Mouse (Mus musculus) midbrain, embryonic 15.5 days (tissue): ENCODE measurements around the gene Manf. TPM values are rescaled to one million over a fixed set of nuclear protein-coding genes. Genes with fewer than 3 reads are reported as not detected.

Experiments used
- ATAC-seq: fragments of 200-750 bp; cut with Nextera tagmentation; replicated peaks from 2 replicates; pipeline ENCODE4 v1.8.0; 2017; ENCODE audit warnings: moderate TSS enrichment
- H3K27ac ChIP-seq: fragments of 300-500 bp; sonication (generic); 2 replicates; pipeline ENCODE4 v1.5.1; 2015; ENCODE audit warnings: mild to moderate bottlenecking, inconsistent platforms
- H3K27me3 ChIP-seq: fragments of 300-500 bp; sonication (generic); replicated peaks from 2 replicates; pipeline ENCODE4 v1.6.1; 2015; ENCODE audit warnings: inconsistent platforms
- H3K36me3 ChIP-seq: fragments of 300-500 bp; sonication (generic); replicated peaks from 2 replicates; pipeline ENCODE4 v1.6.1; 2015; ENCODE audit warnings: inconsistent platforms
- H3K4me1 ChIP-seq: fragments of 300-500 bp; sonication (generic); 2 replicates; pipeline ENCODE4 v1.6.1; 2015; ENCODE audit warnings: inconsistent platforms
- H3K4me2 ChIP-seq: fragments of 300-500 bp; sonication (generic); 2 replicates; pipeline ENCODE4 v1.6.1; 2015; ENCODE audit warnings: inconsistent platforms, mild to moderate bottlenecking, moderate library complexity
- H3K4me3 ChIP-seq: fragments of 300-500 bp; sonication (generic); 2 replicates; pipeline ENCODE4 v1.5.1; 2015; ENCODE audit warnings: mild to moderate bottlenecking, inconsistent platforms
- H3K9ac ChIP-seq: fragments of 300-500 bp; sonication (generic); 2 replicates; pipeline ENCODE4 v1.6.1; 2015; ENCODE audit warnings: mild to moderate bottlenecking, inconsistent platforms
- H3K9me3 ChIP-seq: fragments of 300-500 bp; sonication (generic); 2 replicates; pipeline ENCODE4 v1.6.1; 2016; ENCODE audit warnings: inconsistent platforms
- WGBS: fragments of 180-500 bp; shearing (Covaris S2); methylation state at CpG from one replicate; pipeline ENCODE4 v1.1.7; 2015; ENCODE audit warnings: mixed read lengths; 5-methylcytosine and 5-hydroxymethylcytosine counted together
- polyA plus RNA-seq: library from polyadenylated mRNA; unstranded; fragments of >200 nt; fragmentation: Nextera tagmentation; extraction: Ambion mirVana; gene quantifications from 2 replicates; pipeline ENCODE4 v1.2.1, GENCODE M21; 2015

Manf gene
- polyA plus RNA-seq, 1 experiment from 2014 or later: 168 TPM

DNA sequence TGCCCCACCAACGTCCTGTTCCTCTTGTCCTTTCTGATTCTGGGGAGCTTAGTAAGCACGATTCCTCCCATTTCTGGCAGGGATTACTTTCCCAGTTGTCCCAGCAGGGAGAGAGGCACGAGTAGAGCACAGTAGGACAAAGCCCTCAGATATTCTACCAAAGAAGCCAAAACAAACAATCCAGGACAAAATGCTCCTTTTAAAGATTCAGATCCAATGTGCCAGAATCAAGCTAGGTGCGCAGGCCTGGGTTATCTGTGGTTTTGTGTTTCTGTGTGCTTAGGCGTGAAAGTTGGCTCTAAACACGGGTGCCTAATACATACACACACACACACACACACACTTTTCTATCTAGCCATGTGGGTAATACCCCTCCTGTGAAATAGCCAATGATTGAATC is 73.6 kb downstream of the Manf start:
- H3K4me2 ChIP-seq: no peak overlapping the region
- H3K27me3 ChIP-seq: no peaks in the 10 kb centered on the region
- H3K9me3 ChIP-seq: no peaks in the 10 kb centered on the region
- ATAC-seq: no peak
- no peak overlapping the region for H3K27ac ChIP-seq
- no peak overlapping the region for H3K4me3 ChIP-seq
- H3K4me1 ChIP-seq: peaks cover 12% of the 10 kb centered on the region
- H3K9ac ChIP-seq: no peak overlapping the region
- H3K36me3 ChIP-seq: no peaks in the 10 kb centered on the region
- 80% methylated on average over 6 of the region's 6 CpGs for WGBS

- H3K4me1 ChIP-seq: no peaks in the 10 kb centered on the region
Measured at GRCm38 (mm10) chr9:106806503-106806902, 85.3 kb downstream of the Manf start.

GRCm38 (mm10) chr9:106790831-106791230 is 100.9 kb downstream of the Manf start:
- no peak overlapping the region for H3K9ac ChIP-seq
- H3K36me3 ChIP-seq: no peaks in the 10 kb centered on the region
- no peak overlapping the region for H3K4me2 ChIP-seq
- no peak for ATAC-seq
- H3K4me3 ChIP-seq: no peak overlapping the region
- H3K27ac ChIP-seq: no peak overlapping the region
- no peaks in the 10 kb centered on the region for H3K27me3 ChIP-seq
- peaks cover 28% of the 10 kb centered on the region for H3K4me1 ChIP-seq
- H3K9me3 ChIP-seq: no peaks in the 10 kb centered on the region
- 76% methylated on average over 6 of the region's 6 CpGs for WGBS

More at GRCm38 (mm10) chr9:106806503-106806902, 85.3 kb downstream of the Manf start:
- Histone ChIP-seq H3K9ac (no peak overlapping the region), H3K27ac (no peak overlapping the region), H3K36me3 (no peaks in the 10 kb centered on the region), H3K9me3 (peaks cover 7% of the 10 kb centered on the region), H3K4me3 (no peak overlapping the region), H3K4me2 (no peak overlapping the region), H3K27me3 (no peaks in the 10 kb centered on the region)
- 72% methylated on average over 4 of the region's 4 CpGs for WGBS
- no peak for ATAC-seq

DNA sequence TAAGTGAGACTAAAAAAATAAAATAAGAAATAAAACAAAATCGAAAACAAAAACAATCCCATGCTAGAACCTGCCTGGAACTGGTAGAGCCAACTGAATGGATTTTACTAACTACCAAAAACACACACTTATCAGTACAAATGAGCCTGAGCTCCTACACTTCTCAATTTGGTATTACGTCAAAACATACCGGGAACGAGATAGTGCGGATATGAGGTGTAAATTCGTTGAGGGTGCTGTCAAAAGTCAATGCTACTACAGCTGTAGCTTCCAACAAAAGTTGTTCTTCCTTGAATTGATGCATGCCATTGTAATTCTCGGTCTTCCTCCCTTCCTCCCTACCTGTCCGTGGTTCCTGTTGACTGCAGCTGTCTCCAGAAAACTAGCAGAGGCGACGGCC is 102.4 kb downstream of the Manf start:
- ATAC-seq: 0 out of 2 replicates have a peak, but pooled peaks have one; percentile 9
- Histone ChIP-seq H3K36me3 (no peaks in the 10 kb centered on the region), H3K9me3 (no peaks in the 10 kb centered on the region), H3K4me2 (peak overlapping the region; percentile 81), H3K4me3 (peak overlapping the region; percentile 69), H3K27ac (peak overlapping the region; percentile 84), H3K27me3 (no peaks in the 10 kb centered on the region), H3K4me1 (peaks cover 30% of the 10 kb centered on the region), H3K9ac (peak overlapping the region; percentile 84)
- 14% methylated on average over 10 of the region's 10 CpGs for WGBS

DNA sequence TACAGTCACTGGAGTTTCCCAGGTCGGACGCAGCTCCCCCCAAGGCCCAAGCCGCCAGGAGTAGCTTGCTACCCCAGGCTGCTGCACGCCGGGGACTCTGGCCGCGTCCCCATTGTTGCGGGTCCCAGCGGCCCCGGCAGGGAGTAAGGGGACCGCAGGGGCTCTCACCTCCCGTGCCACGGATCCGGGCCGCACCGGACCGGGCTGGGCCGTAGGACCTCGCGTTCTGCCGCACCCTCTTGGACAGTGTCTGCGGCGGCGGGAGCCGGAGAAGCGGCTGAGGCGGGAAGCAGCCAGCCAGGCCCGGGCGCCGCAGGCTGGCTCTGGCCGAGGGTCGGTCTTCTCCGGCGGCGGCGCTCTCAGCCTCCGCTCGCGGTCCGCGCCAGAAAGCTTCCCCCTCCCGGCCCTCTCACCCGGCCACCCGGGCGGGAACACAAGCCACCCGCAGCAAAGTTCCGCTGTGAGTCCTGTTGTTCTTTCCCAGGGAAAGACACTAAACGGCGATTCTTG is 102.9 kb downstream of the Manf start, which contains the start of gene Rad54l2:
TSS of gene Rad54l2 (minus strand) at position 383 of the 510 bp plus-strand sequence.
- under 1% methylated on average over 45 of the region's 49 CpGs for WGBS
- H3K27me3 ChIP-seq: no peaks in the 10 kb centered on the region
- peak within 1 kb of the TSS; percentile 81 for H3K4me2 ChIP-seq
- H3K9ac ChIP-seq: peak within 1 kb of the TSS; percentile 84
- no peaks in the 10 kb centered on the region for H3K9me3 ChIP-seq
- ATAC-seq: peak; percentile 90
- peak within 1 kb of the TSS; percentile 84 for H3K27ac ChIP-seq
- H3K36me3 ChIP-seq: no peaks in the 10 kb centered on the region
- peaks cover 30% of the 10 kb centered on the region for H3K4me1 ChIP-seq
- peak within 1 kb of the TSS; percentile 69 for H3K4me3 ChIP-seq

Other genes with a start within 250 kb of the Manf start
- gene Grm2, start 235.9 kb downstream of the Manf start, polyA plus RNA-seq: 17.8 and 19.3 TPM in 2 replicates
- gene Tex264, start 206.1 kb downstream of the Manf start, polyA plus RNA-seq: 63.2 and 67.7 TPM in 2 replicates
- 8.1 and 9.0 TPM in 2 replicates for gene Rad54l2, start 102.8 kb downstream of the Manf start, polyA plus RNA-seq
- 20.2 and 20.9 TPM in 2 replicates for gene Dcaf1, start 70.1 kb downstream of the Manf start, polyA plus RNA-seq
- 17.1 and 21.8 TPM in 2 replicates for gene Rbm15b, start 4.6 kb downstream of the Manf start, polyA plus RNA-seq